Mouse (Mus musculus) embryonic facial prominence, embryonic 10.5 days (tissue): ENCODE results near the gene Cyfip2. TPM values are rescaled to one million over a fixed set of nuclear protein-coding genes. Genes with fewer than 3 reads are reported as not detected.
A peak's percentile ranks its signal among the peaks of the same experiment; 100 is the strongest.

ENCODE experiments used
- DNase-seq: peaks from one replicate; pipeline ENCODE4 v3.0.0-alpha.2; 2017; ENCODE audit warnings: low spot score
- H3K27ac ChIP-seq: fragments of 300-500 bp; sonication (generic); replicated peaks from 2 replicates; pipeline ENCODE4 v1.5.1; 2016; ENCODE audit warnings: mild to moderate bottlenecking
- H3K27me3 ChIP-seq: fragments of 300-500 bp; sonication (generic); replicated peaks from 2 replicates; pipeline ENCODE4 v1.6.1; 2016; ENCODE audit warnings: low read depth, mild to moderate bottlenecking; ENCODE audit not compliant: poor library complexity, severe bottlenecking
- H3K36me3 ChIP-seq: fragments of 300-500 bp; sonication (generic); replicated peaks from 2 replicates; pipeline ENCODE4 v1.6.1; 2016; ENCODE audit warnings: mild to moderate bottlenecking, moderate library complexity
- H3K4me1 ChIP-seq: fragments of 300-500 bp; sonication (generic); 2 replicates; pipeline ENCODE4 v1.6.1; 2016
- H3K4me3 ChIP-seq: fragments of 300-500 bp; sonication (generic); 2 replicates; pipeline ENCODE4 v1.5.1; 2016; ENCODE audit warnings: mild to moderate bottlenecking, moderate library complexity
- H3K9me3 ChIP-seq: fragments of 300-500 bp; sonication (generic); 2 replicates; pipeline ENCODE4 v1.6.1; 2016; ENCODE audit warnings: mild to moderate bottlenecking
- WGBS: fragments of 180-500 bp; shearing (Covaris S2); methylation state at CpG from one replicate; pipeline ENCODE4 v1.1.7; 2016; 5-methylcytosine and 5-hydroxymethylcytosine counted together
- polyA plus RNA-seq: library from polyadenylated mRNA; unstranded; fragments of >200 nt; fragmentation: Nextera tagmentation; extraction: Ambion mirVana; gene quantifications from 2 replicates; pipeline ENCODE4 v1.2.1, GENCODE M21; 2016

Cyfip2 gene
- polyA plus RNA-seq, 1 experiment from 2014 or later = 18.3 TPM

GRCm38 (mm10) chr11:46216669-46217068 lies 96.0 kb downstream of the Cyfip2 start:
- 75% methylated on average over 7 of the region's 7 CpGs for WGBS
- Histone ChIP-seq H3K27ac (no peak overlapping the region), H3K4me1 (peaks cover 52% of the 10 kb centered on the region), H3K36me3 (peaks cover 6% of the 10 kb centered on the region; the same call in 1 of the 2 replicates), H3K4me3 (no peak overlapping the region), H3K27me3 (no peaks in the 10 kb centered on the region), H3K9me3 (no peaks in the 10 kb centered on the region)
- no peak for DNase-seq

GRCm38 (mm10) chr11:46215354-46215753 lies 97.3 kb downstream of the Cyfip2 start:
- no peaks in the 10 kb centered on the region for H3K9me3 ChIP-seq
- H3K27me3 ChIP-seq = no peaks in the 10 kb centered on the region
- H3K4me3 ChIP-seq = no peak overlapping the region
- WGBS = 26% methylated on average over 3 of the region's 3 CpGs
- H3K27ac ChIP-seq = peak overlapping the region; percentile 82
- DNase-seq = peak; percentile 81
- H3K4me1 ChIP-seq = peaks cover 62% of the 10 kb centered on the region
- no peaks in the 10 kb centered on the region for H3K36me3 ChIP-seq

- 65% methylated on average over 14 of the region's 14 CpGs for WGBS
- H3K36me3 ChIP-seq = no peaks in the 10 kb centered on the region
- H3K4me3 ChIP-seq = no peak overlapping the region
- DNase-seq = no peak
- peaks cover 65% of the 10 kb centered on the region for H3K4me1 ChIP-seq
- H3K27ac ChIP-seq = peak overlapping the region; percentile 82
- no peaks in the 10 kb centered on the region for H3K9me3 ChIP-seq
- no peaks in the 10 kb centered on the region for H3K27me3 ChIP-seq
Measured at GRCm38 (mm10) chr11:46214368-46215230, 98.1 kb downstream of the Cyfip2 start.

- Histone ChIP-seq H3K36me3 (no peaks in the 10 kb centered on the region), H3K4me3 (no peak overlapping the region), H3K4me1 (peaks cover 58% of the 10 kb centered on the region), H3K27me3 (no peaks in the 10 kb centered on the region), H3K9me3 (no peaks in the 10 kb centered on the region), H3K27ac (peak overlapping the region; percentile 82)
- WGBS = 69% methylated on average over 5 of the region's 5 CpGs
- peak; percentile 67 for DNase-seq
Measured at GRCm38 (mm10) chr11:46213844-46214243, 98.8 kb downstream of the Cyfip2 start.

GRCm38 (mm10) chr11:46211858-46212257 lies 100.8 kb downstream of the Cyfip2 start:
- 0 out of 2 replicates have a peak, but pooled peaks cover 13% of the 10 kb centered on the region for H3K36me3 ChIP-seq
- WGBS = 22% methylated on average over 3 of the region's 3 CpGs
- peaks cover 49% of the 10 kb centered on the region for H3K4me1 ChIP-seq
- no peaks in the 10 kb centered on the region for H3K27me3 ChIP-seq
- DNase-seq = no peak
- H3K9me3 ChIP-seq = no peaks in the 10 kb centered on the region
- peak overlapping the region; percentile 63 for H3K27ac ChIP-seq
- no peak overlapping the region for H3K4me3 ChIP-seq

GRCm38 (mm10) chr11:46209884-46210283 lies 102.8 kb downstream of the Cyfip2 start:
- no peaks in the 10 kb centered on the region for H3K9me3 ChIP-seq
- H3K27ac ChIP-seq = no peak overlapping the region

GRCm38 (mm10) chr11:46205639-46206409 lies 106.8 kb downstream of the Cyfip2 start:
- no peak for DNase-seq

More at GRCm38 (mm10) chr11:46209884-46210283, 102.8 kb downstream of the Cyfip2 start:
- DNase-seq = no peak
- Histone ChIP-seq H3K4me3 (no peak overlapping the region), H3K36me3 (0 out of 2 replicates have a peak, but pooled peaks cover 17% of the 10 kb centered on the region), H3K4me1 (peaks cover 57% of the 10 kb centered on the region), H3K27me3 (no peaks in the 10 kb centered on the region)
- 34% methylated on average over 2 of the region's 2 CpGs for WGBS

GRCm38 (mm10) chr11:46204841-46205240 lies 107.8 kb downstream of the Cyfip2 start:
- Histone ChIP-seq H3K27me3 (no peaks in the 10 kb centered on the region), H3K36me3 (peaks cover 23% of the 10 kb centered on the region; the same call in 1 of the 2 replicates)
- DNase-seq = no peak

More at GRCm38 (mm10) chr11:46205639-46206409, 106.8 kb downstream of the Cyfip2 start:
- Histone ChIP-seq H3K4me1 (peaks cover 37% of the 10 kb centered on the region), H3K9me3 (no peaks in the 10 kb centered on the region), H3K4me3 (no peak overlapping the region), H3K27me3 (no peaks in the 10 kb centered on the region), H3K27ac (peak overlapping the region; percentile 51; the same call in 1 of the 2 replicates), H3K36me3 (peaks cover 17% of the 10 kb centered on the region; the same call in 1 of the 2 replicates)
- WGBS = 62% methylated on average over 17 of the region's 17 CpGs

GRCm38 (mm10) chr11:46202547-46202887 lies 110.1 kb downstream of the Cyfip2 start:
- no peaks in the 10 kb centered on the region for H3K27me3 ChIP-seq
- H3K4me1 ChIP-seq = peaks cover 41% of the 10 kb centered on the region
- peaks cover 30% of the 10 kb centered on the region for H3K36me3 ChIP-seq
- no peaks in the 10 kb centered on the region for H3K9me3 ChIP-seq
- no peak for DNase-seq
- peak overlapping the region; percentile 66 for H3K27ac ChIP-seq
- no peak overlapping the region for H3K4me3 ChIP-seq
- WGBS = 72% methylated on average over 10 of the region's 10 CpGs

More at GRCm38 (mm10) chr11:46204841-46205240, 107.8 kb downstream of the Cyfip2 start:
- peaks cover 40% of the 10 kb centered on the region for H3K4me1 ChIP-seq
- H3K27ac ChIP-seq = no peak overlapping the region
- 88% methylated on average over 9 of the region's 9 CpGs for WGBS
- H3K4me3 ChIP-seq = no peak overlapping the region
- no peaks in the 10 kb centered on the region for H3K9me3 ChIP-seq

- no peaks in the 10 kb centered on the region for H3K27me3 ChIP-seq
- peak overlapping the region; percentile 66 for H3K27ac ChIP-seq
- 57% methylated on average over 20 of the region's 20 CpGs for WGBS
- peaks cover 41% of the 10 kb centered on the region for H3K4me1 ChIP-seq
- DNase-seq = peak; percentile 44
- H3K36me3 ChIP-seq = peaks cover 25% of the 10 kb centered on the region
- no peak overlapping the region for H3K4me3 ChIP-seq
- H3K9me3 ChIP-seq = no peaks in the 10 kb centered on the region
Measured at GRCm38 (mm10) chr11:46201636-46202546, 110.8 kb downstream of the Cyfip2 start.

- Histone ChIP-seq H3K27ac (peak overlapping the region; percentile 27; the same call in 1 of the 2 replicates), H3K4me1 (peaks cover 32% of the 10 kb centered on the region), H3K4me3 (no peak overlapping the region), H3K36me3 (peaks cover 28% of the 10 kb centered on the region), H3K27me3 (no peaks in the 10 kb centered on the region), H3K9me3 (no peaks in the 10 kb centered on the region)
- 89% methylated on average over 11 of the region's 11 CpGs for WGBS
- DNase-seq = no peak
Measured at GRCm38 (mm10) chr11:46200664-46201063, 112.0 kb downstream of the Cyfip2 start.

- Histone ChIP-seq H3K27me3 (no peaks in the 10 kb centered on the region), H3K36me3 (peaks cover 27% of the 10 kb centered on the region), H3K27ac (no peak overlapping the region), H3K9me3 (no peaks in the 10 kb centered on the region), H3K4me3 (no peak overlapping the region), H3K4me1 (peaks cover 12% of the 10 kb centered on the region)
- no peak for DNase-seq
- 38% methylated on average over 4 of the region's 4 CpGs for WGBS
Measured at GRCm38 (mm10) chr11:46194175-46194574, 118.5 kb downstream of the Cyfip2 start.
